Mouse (Mus musculus) limb, embryonic 14.5 days (tissue): Measurements from ENCODE around the gene Eed. TPM values are rescaled to one million over a fixed set of nuclear protein-coding genes. Genes with fewer than 3 reads are reported as not detected.

Source experiments
- ATAC-seq: fragments of 200-750 bp; cut with Nextera tagmentation; 2 replicates; pipeline ENCODE4 v1.8.0; 2017; ENCODE audit warnings: low read depth, moderate number of reproducible peaks, moderate TSS enrichment; ENCODE audit not compliant: low FRiP score
- DNase-seq: peaks from one replicate; pipeline ENCODE4 v3.0.0-alpha.2; 2015; ENCODE audit warnings: low spot score
- H3K27ac ChIP-seq: fragments of 300-500 bp; sonication (generic); replicated peaks from 2 replicates; pipeline ENCODE4 v1.5.1; 2014; ENCODE audit warnings: low read depth, mild to moderate bottlenecking, low read length, moderate library complexity, mixed read lengths
- H3K27me3 ChIP-seq: fragments of 300-500 bp; sonication (generic); 2 replicates; pipeline ENCODE4 v1.6.1; 2014; ENCODE audit warnings: low read length, mixed read lengths; ENCODE audit not compliant: control insufficient read depth, insufficient read depth
- H3K36me3 ChIP-seq: fragments of 300-500 bp; sonication (generic); 2 replicates; pipeline ENCODE4 v1.6.1; 2014; ENCODE audit warnings: mild to moderate bottlenecking, low read length, moderate library complexity, mixed read lengths; ENCODE audit not compliant: control insufficient read depth, insufficient read depth
- H3K4me1 ChIP-seq: fragments of 300-500 bp; sonication (generic); 2 replicates; pipeline ENCODE4 v1.6.1; 2014; ENCODE audit warnings: antibody characterized with exemption, low read length, mixed read lengths; ENCODE audit not compliant: control insufficient read depth, insufficient read depth
- H3K4me2 ChIP-seq: fragments of 300-500 bp; sonication (generic); replicated peaks from 2 replicates; pipeline ENCODE4 v1.6.1; 2014; ENCODE audit warnings: low read depth, mild to moderate bottlenecking, low read length, moderate library complexity; ENCODE audit not compliant: severe bottlenecking
- H3K4me3 ChIP-seq: fragments of 300-500 bp; sonication (generic); replicated peaks from 2 replicates; pipeline ENCODE4 v1.5.1; 2014; ENCODE audit warnings: low read length
- H3K9ac ChIP-seq: fragments of 300-500 bp; sonication (generic); 2 replicates; pipeline ENCODE4 v1.6.1; 2014; ENCODE audit warnings: mild to moderate bottlenecking, low read depth, low read length, moderate library complexity; ENCODE audit not compliant: severe bottlenecking
- H3K9me3 ChIP-seq: fragments of 300-500 bp; sonication (generic); 2 replicates; pipeline ENCODE4 v1.6.1; 2016; ENCODE audit warnings: low read length; ENCODE audit not compliant: control insufficient read depth
- POLR2A ChIP-seq: fragments of 200-500 bp; IDR thresholded peaks from 2 replicates; pipeline ENCODE4 v1.8.0; 2012; ENCODE audit warnings: inconsistent platforms, mild to moderate bottlenecking, moderate library complexity, borderline replicate concordance; ENCODE audit not compliant: insufficient read depth, insufficient read length; ENCODE audit errors: extremely low read depth
- WGBS: fragments of 180-500 bp; shearing (Covaris S2); extraction: QIAGEN DNeasy Blood & Tissue Kit; methylation state at CpG from one replicate; pipeline ENCODE4 v1.1.7; 2014; 5-methylcytosine and 5-hydroxymethylcytosine counted together
- polyA plus RNA-seq, 2 experiments: library from polyadenylated mRNA; depleted of rRNA in 1 of 2; stranded (reverse) in 1 of 2; unstranded in 1 of 2; fragments of >200 nt; fragmentation: Nextera tagmentation in 1 of 2; extraction: Ambion mirVana in 1 of 2; gene quantifications; 2 replicates each; pipeline versions ENCODE4 v1.2.1 to v1.2.3; 2012 to 2014

The Eed gene
- polyA plus RNA-seq, 2 experiments = 62.8 to 99.5 TPM

GRCm38 (mm10) chr7:89966771-89967170 is 14.0 kb downstream of the Eed start:
- DNase-seq (no peak), ATAC-seq (no peak)
- no peak overlapping the region for H3K4me2 ChIP-seq
- no peaks in the 10 kb centered on the region for H3K9me3 ChIP-seq
- no peak for TF ChIP-seq POLR2A
- 90% methylated on average over 1 of the region's 1 CpGs for WGBS
- H3K27me3 ChIP-seq = no peaks in the 10 kb centered on the region
- no peak overlapping the region for H3K4me3 ChIP-seq
- H3K36me3 ChIP-seq = peaks cover 76% of the 10 kb centered on the region
- no peak overlapping the region for H3K9ac ChIP-seq
- H3K27ac ChIP-seq = no peak overlapping the region
- no peaks in the 10 kb centered on the region for H3K4me1 ChIP-seq

- Histone ChIP-seq H3K9me3 (no peaks in the 10 kb centered on the region), H3K27me3 (no peaks in the 10 kb centered on the region), H3K4me2 (no peak overlapping the region), H3K4me3 (no peak overlapping the region), H3K9ac (no peak overlapping the region), H3K36me3 (peaks cover 67% of the 10 kb centered on the region), H3K4me1 (no peaks in the 10 kb centered on the region), H3K27ac (no peak overlapping the region)
- TF ChIP-seq POLR2A = no peak
- no peak for ATAC-seq
- DNase-seq = no peak
Measured at GRCm38 (mm10) chr7:89963135-89963534, 17.6 kb downstream of the Eed start.

- Histone ChIP-seq H3K4me2 (no peak overlapping the region), H3K9ac (no peak overlapping the region), H3K4me1 (no peaks in the 10 kb centered on the region), H3K36me3 (peaks cover 69% of the 10 kb centered on the region), H3K27ac (no peak overlapping the region), H3K4me3 (no peak overlapping the region), H3K9me3 (no peaks in the 10 kb centered on the region), H3K27me3 (no peaks in the 10 kb centered on the region)
- DNase-seq (no peak), ATAC-seq (no peak)
- TF ChIP-seq POLR2A = no peak
- WGBS = 41% methylated on average over 5 of the region's 5 CpGs
Measured at GRCm38 (mm10) chr7:89957300-89957699, 23.5 kb downstream of the Eed start.

- Histone ChIP-seq H3K27me3 (no peaks in the 10 kb centered on the region), H3K9me3 (no peaks in the 10 kb centered on the region), H3K36me3 (peaks cover 48% of the 10 kb centered on the region), H3K4me3 (no peak overlapping the region), H3K9ac (no peak overlapping the region), H3K4me1 (no peaks in the 10 kb centered on the region), H3K27ac (no peak overlapping the region), H3K4me2 (no peak overlapping the region)
- DNase-seq (no peak), ATAC-seq (no peak)
- 82% methylated on average over 5 of the region's 5 CpGs for WGBS
- TF ChIP-seq POLR2A = no peak
Measured at GRCm38 (mm10) chr7:89954261-89954660, 26.5 kb downstream of the Eed start.

GRCm38 (mm10) chr7:89949403-89949802 is 31.4 kb downstream of the Eed start:
- no peak overlapping the region for H3K9ac ChIP-seq
- TF ChIP-seq POLR2A = no peak
- no peaks in the 10 kb centered on the region for H3K27me3 ChIP-seq
- DNase-seq (no peak), ATAC-seq (no peak)
- H3K4me2 ChIP-seq = no peak overlapping the region
- no peak overlapping the region for H3K4me3 ChIP-seq
- no peaks in the 10 kb centered on the region for H3K4me1 ChIP-seq
- H3K9me3 ChIP-seq = no peaks in the 10 kb centered on the region
- WGBS = 73% methylated on average over 4 of the region's 4 CpGs
- peaks cover 10% of the 10 kb centered on the region; the same call in 1 of the 2 replicates for H3K36me3 ChIP-seq
- H3K27ac ChIP-seq = no peak overlapping the region

- 86% methylated on average over 7 of the region's 7 CpGs for WGBS
- Histone ChIP-seq H3K27me3 (no peaks in the 10 kb centered on the region), H3K9me3 (no peaks in the 10 kb centered on the region), H3K4me3 (no peak overlapping the region), H3K36me3 (no peaks in the 10 kb centered on the region), H3K4me2 (no peak overlapping the region), H3K4me1 (no peaks in the 10 kb centered on the region), H3K27ac (no peak overlapping the region), H3K9ac (no peak overlapping the region)
- DNase-seq (no peak), ATAC-seq (no peak)
- no peak for TF ChIP-seq POLR2A
Measured at GRCm38 (mm10) chr7:89948026-89948425, 32.8 kb downstream of the Eed start.
